Mouse (Mus musculus) cerebellum, adult 9-10 months (tissue): ENCODE data around the gene Olfr670.
"Not testable (repeated sequence)": the region's sequence is repeated elsewhere in the genome, so short reads cannot be mapped to it uniquely, and the experiment has no call there.

Experiments used
- DNase-seq: peaks from one replicate; pipeline ENCODE4 v3.0.0; 2022

Gene Olfr670

GRCm38 (mm10) chr7:104962520-104962919, at the start of gene Olfr670:
Gene Olfr670 (minus strand): TSS chr7:104962620.
- DNase-seq, result no peak

GRCm38 (mm10) chr7:105001929-105002328, 39.5 kb upstream of the Olfr670 start, which contains the start of gene Olfr672:
Gene Olfr672 (minus strand): TSS chr7:105002029.
- no peak for DNase-seq

DNA sequence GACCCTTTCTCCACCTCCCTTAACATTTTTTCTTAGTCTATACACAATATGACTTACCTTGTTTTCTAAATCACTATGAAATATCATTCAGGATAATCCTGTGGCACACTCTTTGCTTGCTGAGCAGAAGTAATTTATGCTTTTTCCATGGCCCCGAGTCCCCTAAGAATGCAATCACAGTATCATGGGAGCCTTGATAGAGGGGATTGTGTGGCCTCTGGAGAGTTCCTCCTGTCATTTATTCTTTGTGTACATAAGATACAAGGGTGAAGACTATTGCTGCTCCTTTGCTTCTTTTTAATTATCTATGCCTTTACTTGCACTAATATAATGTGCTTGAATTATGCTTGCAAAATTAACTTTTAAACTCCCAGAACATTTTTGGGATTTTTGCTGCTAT, 16.6 kb upstream of the Olfr670 start, which contains the start of gene Olfr671:
Gene Olfr671 (minus strand): TSS at position 101 of the 400 bp plus-strand sequence.
- DNase-seq, result no peak

GRCm38 (mm10) chr7:104972507-104972906, 10.1 kb upstream of the Olfr670 start:
- not testable (repeated sequence) for DNase-seq

DNA sequence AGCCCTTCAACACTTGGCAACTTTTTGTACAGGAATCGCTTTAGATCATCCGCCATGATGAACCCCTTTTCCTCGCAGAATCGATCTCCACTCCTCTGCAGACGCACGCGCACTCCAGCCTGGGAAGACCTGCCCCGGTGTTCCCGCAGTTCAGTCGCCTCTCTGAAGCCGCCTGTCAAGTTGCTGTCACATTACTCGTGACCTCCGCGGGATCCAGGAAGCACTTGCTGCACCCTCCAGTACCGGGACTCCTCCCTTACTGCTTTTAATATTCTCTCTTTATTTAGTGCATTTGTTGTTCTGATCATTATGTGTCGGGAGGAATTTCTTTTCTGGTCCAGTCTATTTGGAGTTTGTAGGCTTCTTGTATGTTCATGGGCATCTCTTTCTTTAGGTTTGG, 12.2 kb downstream of the Olfr670 start:
- not testable (repeated sequence) for DNase-seq

- no peak for DNase-seq
Measured at GRCm38 (mm10) chr7:104933940-104934339, 28.5 kb downstream of the Olfr670 start, which contains the start of gene Olfr669. Gene Olfr669 (plus strand): TSS chr7:104934240.

DNA sequence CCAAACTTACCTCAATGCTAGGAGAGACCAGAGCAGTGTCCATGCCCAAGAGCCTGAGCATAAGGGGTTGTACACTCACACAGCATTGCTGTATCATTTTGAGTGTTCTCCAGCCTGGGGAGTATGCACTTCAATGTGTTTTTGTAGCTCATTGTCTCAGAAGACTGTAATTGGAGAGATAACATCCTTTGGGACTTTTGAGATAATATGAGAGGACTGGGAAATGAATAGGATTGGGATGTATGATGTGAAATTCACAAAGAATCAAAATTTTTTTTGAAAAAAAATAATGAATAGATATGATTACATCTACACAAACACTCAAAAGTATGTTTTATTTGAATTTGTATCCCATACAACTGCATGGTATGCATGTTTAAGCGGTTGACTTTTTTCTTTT, 34.5 kb downstream of the Olfr670 start, which contains the start of gene Olfr668:
Gene Olfr668 (minus strand): TSS at position 101 of the 400 bp plus-strand sequence.
- no peak for DNase-seq

DNA sequence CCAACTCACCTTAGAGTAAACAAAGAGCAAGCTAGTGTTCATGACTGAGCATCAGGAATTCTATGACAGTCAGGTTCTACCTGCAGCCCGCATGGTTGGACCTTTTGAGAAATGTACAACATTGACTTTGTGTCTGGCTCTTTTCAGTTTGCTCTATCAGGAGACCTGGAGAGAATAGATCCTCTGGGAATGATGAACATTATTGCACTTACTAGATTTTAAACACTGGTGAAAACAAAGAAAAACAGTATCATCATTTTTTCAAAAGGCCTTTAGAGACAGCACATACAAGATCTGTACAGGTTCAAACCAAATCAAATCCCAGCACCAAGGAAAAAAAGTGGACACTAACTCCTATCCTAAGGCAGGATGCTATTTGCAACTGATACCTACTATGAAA, 41.0 kb downstream of the Olfr670 start, which contains the start of gene Olfr667:
Gene Olfr667 (minus strand): TSS at position 101 of the 400 bp plus-strand sequence.
- no peak for DNase-seq
